Mouse (Mus musculus) ES-CJ7 (cell line): ENCODE measurements around the gene Hnrnpa3.
"Not testable (repeated sequence)": the region's sequence is repeated elsewhere in the genome, so short reads cannot be mapped to it uniquely, and the experiment has no call there.

Experiments
- DNase-seq: peaks from one replicate; pipeline ENCODE4 v3.0.0; 2011; ENCODE audit warnings: low read depth, low spot score

Hnrnpa3 gene

GRCm38 (mm10) chr2:75679947-75680346, 20.9 kb downstream of the Hnrnpa3 start:
- no peak for DNase-seq

- no peak for DNase-seq
These were observed 22.4 kb downstream of the Hnrnpa3 start for GRCm38 (mm10) chr2:75681439-75681838.

GRCm38 (mm10) chr2:75682978-75683709, 24.1 kb downstream of the Hnrnpa3 start:
- DNase-seq, result peak; percentile 95

- DNase-seq, result no peak
These were observed 25.5 kb downstream of the Hnrnpa3 start for GRCm38 (mm10) chr2:75684526-75684925.

- DNase-seq, result no peak
These were observed 26.4 kb downstream of the Hnrnpa3 start for GRCm38 (mm10) chr2:75685458-75685861.

GRCm38 (mm10) chr2:75687040-75687749, 28.1 kb downstream of the Hnrnpa3 start:
- no peak for DNase-seq

GRCm38 (mm10) chr2:75688901-75689300, 29.8 kb downstream of the Hnrnpa3 start:
- no peak for DNase-seq

- no peak for DNase-seq
These were observed 30.6 kb downstream of the Hnrnpa3 start for GRCm38 (mm10) chr2:75689482-75690158.

GRCm38 (mm10) chr2:75690656-75691055, 31.6 kb downstream of the Hnrnpa3 start:
- DNase-seq, result no peak

- DNase-seq, result no peak
These were observed 32.3 kb downstream of the Hnrnpa3 start for GRCm38 (mm10) chr2:75691316-75691715.

- no peak for DNase-seq
These were observed 33.3 kb downstream of the Hnrnpa3 start for GRCm38 (mm10) chr2:75692369-75692768.

GRCm38 (mm10) chr2:75694926-75695325, 35.9 kb downstream of the Hnrnpa3 start:
- DNase-seq, result not testable (repeated sequence)

GRCm38 (mm10) chr2:75695676-75696350, 36.8 kb downstream of the Hnrnpa3 start:
- no peak for DNase-seq

GRCm38 (mm10) chr2:75696371-75696770, 37.3 kb downstream of the Hnrnpa3 start:
- no peak for DNase-seq

- DNase-seq, result peak; percentile 38
These were observed 38.2 kb downstream of the Hnrnpa3 start for GRCm38 (mm10) chr2:75697222-75697621.

GRCm38 (mm10) chr2:75698007-75698406, 38.9 kb downstream of the Hnrnpa3 start:
- DNase-seq, result no peak

- DNase-seq, result peak; percentile 61
These were observed 39.8 kb downstream of the Hnrnpa3 start for GRCm38 (mm10) chr2:75698874-75699273.

- DNase-seq, result no peak
These were observed 41.5 kb downstream of the Hnrnpa3 start for GRCm38 (mm10) chr2:75700543-75700942.

- no peak for DNase-seq
These were observed 42.1 kb downstream of the Hnrnpa3 start for GRCm38 (mm10) chr2:75701207-75701606.

- no peak for DNase-seq
These were observed 42.9 kb downstream of the Hnrnpa3 start for GRCm38 (mm10) chr2:75701822-75702587.

- no peak for DNase-seq
These were observed 43.5 kb downstream of the Hnrnpa3 start for GRCm38 (mm10) chr2:75702588-75702976.
